Mouse (Mus musculus): ENCODE results near the gene Cul9.

Gene Cul9

GRCm38 (mm10) chr17:46553469-46553868 is 7.3 kb upstream of the Cul9 start:
- DNase-seq (ENCODE audit: low read depth, low spot score), result no peak

DNA sequence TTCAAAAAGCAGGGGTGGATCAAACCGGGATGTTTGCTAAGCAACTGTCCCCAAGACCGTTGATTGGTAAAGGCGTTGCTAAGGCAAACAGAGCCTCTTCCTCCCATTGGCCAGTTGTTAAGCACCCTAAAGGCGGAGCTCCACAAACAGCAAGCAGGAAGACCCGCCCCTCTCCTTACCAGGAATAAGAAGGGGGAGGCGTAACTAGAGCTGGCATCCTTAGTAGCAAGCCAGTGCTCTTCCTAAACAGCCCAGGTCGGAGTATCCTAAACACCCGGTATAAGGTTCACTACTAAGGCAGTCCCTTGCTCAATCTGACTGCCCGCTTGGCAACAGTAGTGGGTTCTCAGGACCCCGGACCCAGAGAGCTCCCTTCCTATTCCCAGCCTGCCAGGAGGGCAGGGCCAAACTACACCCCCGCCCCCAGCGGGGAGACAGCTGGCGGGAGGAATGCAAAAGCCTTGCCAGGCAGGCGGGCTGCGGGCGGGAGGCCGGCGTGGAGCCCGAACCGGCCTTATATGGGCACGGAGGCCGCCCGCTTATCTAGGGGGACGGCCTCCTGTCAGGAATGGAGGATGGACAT is 6.7 kb upstream of the Cul9 start:
- peak; percentile 79 for DNase-seq (ENCODE audit: low read depth, low spot score)

DNA sequence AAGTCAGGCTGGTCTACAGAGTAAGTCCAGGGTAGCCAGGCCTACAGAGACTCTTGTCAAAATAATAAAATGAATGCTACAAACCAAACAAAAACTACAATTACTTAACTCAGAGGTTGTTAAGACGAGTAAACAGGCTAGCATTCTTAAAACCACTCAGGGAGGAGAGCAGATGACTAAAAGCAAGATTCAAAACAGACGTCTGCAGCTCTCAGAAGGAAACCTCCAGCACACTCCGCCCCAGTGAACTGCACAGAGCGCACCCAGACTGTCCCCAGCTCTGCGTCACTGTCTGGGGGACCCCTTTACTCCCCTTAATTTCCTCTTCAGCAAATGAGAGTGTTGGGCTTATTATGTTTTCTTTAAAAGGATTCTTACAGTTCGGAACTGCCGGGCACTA is 6.0 kb upstream of the Cul9 start:
- DNase-seq (ENCODE audit: low read depth, low spot score), result no peak

- DNase-seq (ENCODE audit: low read depth, low spot score), result no peak
Observed at GRCm38 (mm10) chr17:46551369-46551768, 5.2 kb upstream of the Cul9 start.

DNA sequence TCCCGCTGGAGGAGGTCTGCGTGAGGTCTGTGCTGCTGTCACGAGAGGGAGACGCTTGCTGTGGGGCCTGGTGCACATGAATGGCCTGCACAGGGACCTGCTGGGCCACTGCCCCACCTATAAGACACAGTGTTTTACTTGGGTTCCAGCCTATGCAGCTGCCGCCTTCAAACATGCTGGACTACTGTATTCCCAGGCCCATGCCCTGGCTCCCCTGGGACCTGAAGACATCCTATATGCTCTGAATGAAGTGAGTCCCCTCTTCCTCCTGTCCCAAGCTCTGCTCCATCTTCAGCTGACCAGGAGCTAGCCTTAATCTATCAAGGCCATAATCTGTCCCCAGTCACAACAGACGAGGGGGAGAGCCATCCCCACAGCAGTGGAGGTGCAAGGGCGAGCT is 4.7 kb upstream of the Cul9 start:
- DNase-seq (ENCODE audit: low read depth, low spot score), result no peak

DNA sequence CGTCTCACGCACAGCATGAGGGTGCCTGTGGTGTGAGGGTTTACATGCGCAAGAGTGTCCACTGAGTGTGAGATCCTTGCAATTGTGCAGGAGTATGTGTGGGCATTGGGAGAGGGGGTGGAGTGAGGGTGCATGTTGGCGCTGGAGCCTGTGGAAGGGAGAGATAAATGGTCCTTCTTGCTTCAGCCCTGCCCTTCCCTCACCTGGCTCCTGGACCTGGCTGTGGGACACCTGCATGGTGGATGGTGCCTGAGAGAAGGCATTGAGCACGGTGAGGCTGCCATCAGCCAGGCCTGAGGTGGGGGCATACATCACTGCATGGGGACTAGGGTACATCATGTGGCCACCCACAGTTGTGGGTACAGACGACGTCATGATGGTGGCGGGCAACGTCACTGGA is 3.5 kb upstream of the Cul9 start:
- DNase-seq (ENCODE audit: low read depth, low spot score), result no peak

- peak; percentile 79 for DNase-seq (ENCODE audit: low read depth, low spot score)
Observed at GRCm38 (mm10) chr17:46549193-46549592, 3.0 kb upstream of the Cul9 start.

DNA sequence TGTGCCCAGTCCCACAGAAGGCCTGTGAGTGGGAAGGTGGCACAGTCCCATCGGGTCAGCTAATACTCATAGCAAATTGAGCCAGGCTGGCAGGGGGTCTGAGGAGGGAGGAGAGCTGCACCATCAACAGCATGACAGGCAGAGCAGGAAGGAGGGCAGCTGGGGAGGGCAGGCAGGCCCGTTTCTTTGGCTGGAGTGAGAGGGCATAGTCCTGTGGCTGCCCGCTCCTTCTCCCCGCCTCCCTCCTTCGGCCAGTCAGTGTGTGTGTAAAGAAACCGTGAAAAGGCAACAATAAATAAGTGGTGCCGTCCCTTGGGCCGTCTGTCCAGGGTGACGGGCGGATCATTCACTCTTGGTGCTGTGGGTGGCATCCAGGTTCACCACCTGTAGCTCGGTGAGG is 2.6 kb upstream of the Cul9 start:
- no peak for DNase-seq (ENCODE audit: low read depth, low spot score)

DNA sequence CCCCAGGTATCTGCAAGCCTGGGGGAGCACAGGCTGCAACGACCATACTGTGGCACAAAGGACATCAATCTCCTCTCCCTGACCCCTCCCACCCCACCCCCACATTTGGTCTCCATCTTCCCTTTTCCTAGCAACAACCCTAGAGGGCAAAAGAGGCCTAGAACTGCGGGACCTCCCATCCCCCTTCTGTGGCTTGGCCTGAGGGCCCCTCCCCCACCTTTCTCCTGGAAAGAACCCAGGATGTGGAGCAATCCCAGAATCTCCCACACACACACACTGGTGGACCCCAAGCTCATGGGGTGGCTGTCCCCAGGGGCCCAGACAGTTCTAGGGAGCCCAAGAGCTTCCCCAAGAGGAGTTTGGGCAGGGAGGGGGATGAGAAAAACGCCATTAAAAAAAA is 1.7 kb upstream of the Cul9 start:
- no peak for DNase-seq (ENCODE audit: low read depth, low spot score)

GRCm38 (mm10) chr17:46546995-46547394 is 807 bp upstream of the Cul9 start:
- DNase-seq (ENCODE audit: low read depth, low spot score), result no peak

DNA sequence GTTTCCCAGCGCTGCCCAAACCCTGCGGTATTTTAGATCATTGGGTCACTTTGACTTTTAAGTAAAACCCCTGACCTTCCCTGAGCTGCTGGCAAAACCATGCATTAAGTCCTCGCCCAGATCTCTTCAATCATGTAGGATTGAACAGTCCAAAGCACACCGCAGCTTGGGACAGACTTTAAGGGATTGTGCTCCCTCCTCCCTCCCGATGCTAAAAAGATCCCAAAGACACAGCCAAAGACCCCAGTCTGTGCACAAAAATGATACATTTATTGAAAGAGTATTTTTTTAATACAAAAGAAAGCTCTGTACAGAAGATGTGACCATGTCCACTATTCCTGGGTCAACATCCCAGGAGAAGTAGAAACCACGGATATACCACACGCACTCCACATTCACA is 403 bp upstream of the Cul9 start:
- DNase-seq (ENCODE audit: low read depth, low spot score), result no peak

DNA sequence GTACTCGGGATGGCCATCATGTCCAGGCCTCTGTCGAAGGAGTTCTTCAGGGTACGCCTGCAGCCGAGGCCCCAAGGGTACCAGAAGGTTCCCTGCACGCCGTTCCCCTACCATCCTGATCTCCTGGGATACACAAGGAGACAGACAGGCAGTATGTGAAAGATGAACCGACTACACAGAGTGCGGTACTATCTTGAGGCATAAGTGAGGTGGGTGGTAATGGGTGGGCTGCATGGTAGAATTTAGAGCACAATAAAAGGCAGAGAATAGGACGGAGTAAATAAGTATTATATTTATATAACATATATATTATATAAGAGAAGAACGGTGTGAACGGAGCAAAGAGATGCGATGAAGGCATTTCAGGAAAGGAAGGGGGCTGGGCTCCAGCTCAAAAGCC is 2.5 kb downstream of the Cul9 start:
- no peak for DNase-seq (ENCODE audit: low read depth, low spot score)

DNA sequence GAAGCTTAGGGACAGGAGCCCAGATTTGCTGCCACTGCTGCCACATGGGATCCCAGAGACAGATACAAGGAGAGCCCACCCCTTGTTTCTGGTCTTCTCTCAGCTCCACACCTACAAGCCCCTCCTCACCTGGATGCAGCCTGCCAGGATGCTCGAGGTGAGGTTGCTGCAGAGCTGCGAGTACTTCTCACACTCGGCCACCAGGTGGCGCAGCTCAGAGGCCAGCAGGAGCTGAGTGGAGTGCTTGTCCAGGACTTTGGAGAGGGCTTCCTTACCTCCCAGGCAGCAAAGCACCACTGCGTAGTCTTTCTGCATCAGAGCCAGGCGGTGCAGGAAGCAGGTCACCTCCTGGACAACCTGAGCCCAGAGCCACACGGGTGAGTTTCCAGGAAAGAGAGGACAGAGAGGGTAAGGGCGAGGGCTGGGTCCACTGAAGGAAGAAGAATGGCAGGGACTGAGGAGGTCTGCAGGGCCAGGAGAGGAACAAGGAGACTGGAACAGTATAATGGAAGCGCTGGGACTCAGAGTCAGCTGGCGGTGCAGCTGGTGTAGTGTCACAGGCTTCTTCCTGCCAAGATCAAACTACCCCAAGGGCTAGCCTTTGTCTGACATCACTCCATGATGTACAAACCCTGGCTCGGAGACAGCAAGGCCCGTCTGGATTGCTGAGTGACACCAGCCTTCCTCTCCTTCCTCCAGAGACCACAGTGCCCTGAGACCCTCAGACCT is 20.4 kb downstream of the Cul9 start:
- peak; percentile 85 for DNase-seq (ENCODE audit: low read depth, low spot score)

DNA sequence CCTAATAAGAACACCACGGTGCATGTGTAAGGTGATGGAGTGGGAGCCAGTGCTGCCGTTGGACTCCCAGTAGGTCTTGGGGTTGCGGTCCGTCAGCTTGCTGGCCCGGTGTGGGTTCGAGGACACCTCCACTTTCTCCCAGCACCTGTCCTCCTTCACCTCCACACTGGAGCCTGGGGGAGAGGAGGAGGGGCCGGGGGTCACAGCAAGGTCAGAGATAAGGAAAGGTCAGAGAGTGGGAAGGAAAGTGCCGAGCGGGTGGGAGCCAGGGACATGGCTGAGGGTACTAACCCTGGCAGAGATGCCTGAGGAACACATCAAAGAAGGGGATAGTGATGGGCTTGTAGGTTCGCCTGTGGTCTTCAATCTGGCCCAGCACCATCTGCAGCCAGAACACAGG is 21.1 kb downstream of the Cul9 start:
- DNase-seq (ENCODE audit: low read depth, low spot score), result no peak

DNA sequence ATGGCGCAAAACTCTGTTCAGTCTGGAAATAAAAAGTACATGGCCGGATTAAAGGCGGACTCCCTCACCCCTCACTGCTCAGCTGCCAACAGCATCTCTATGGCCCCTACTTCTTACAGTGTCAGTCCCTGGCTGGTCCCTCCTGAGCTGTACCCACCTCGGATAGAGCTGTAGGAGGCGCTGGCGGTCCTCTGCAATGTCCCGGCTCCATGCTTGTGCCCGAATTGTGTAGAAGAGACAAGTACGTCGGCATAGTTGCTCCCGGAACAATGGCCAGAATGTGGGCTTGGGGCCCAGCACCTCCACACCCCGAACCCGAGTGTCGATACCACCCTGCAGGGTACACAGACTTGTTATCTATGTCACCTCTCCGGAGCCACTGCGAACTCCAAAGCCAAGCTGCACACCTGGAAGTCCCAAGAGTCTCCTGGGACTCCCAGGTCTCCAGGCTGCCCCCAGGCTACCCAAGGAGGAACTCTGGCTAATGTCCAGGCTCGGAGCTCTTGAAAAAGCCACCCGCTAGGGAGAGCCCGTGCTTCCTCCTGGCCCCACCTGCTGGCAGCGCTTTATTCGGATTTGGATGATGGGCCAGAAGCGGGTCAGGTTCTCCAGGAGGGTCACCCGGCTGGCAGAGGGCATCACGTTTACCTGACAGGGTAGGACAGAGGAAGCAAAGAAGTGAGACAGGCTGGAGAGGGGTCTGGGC is 24.1 kb downstream of the Cul9 start:
- no peak for DNase-seq (ENCODE audit: low read depth, low spot score)

GRCm38 (mm10) chr17:46521174-46521573 is 25.0 kb downstream of the Cul9 start:
- no peak for DNase-seq (ENCODE audit: low read depth, low spot score)

GRCm38 (mm10) chr17:46520385-46520979 is 25.7 kb downstream of the Cul9 start:
- DNase-seq (ENCODE audit: low read depth, low spot score), result no peak

DNA sequence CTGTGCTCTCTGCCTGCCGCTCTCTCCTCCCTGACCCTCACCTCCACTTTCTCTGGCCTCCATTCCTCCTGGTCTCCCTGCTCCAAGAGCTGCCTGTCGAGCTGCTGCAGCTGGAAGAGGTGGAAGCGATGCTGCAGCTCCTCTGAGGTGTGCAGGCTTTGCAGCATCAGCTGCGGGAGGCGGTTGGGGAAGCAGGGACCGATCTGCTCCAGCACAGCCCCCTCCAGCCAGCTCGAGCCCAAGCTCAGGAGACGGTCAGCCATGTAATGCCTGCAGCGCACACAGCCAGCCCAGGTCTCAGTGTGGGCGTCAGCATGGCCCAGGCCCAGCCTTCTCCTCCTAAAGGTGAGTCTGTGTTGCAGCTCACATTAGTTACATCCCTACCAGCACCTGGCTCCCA is 26.2 kb downstream of the Cul9 start:
- DNase-seq (ENCODE audit: low read depth, low spot score), result no peak

GRCm38 (mm10) chr17:46513329-46513728 is 32.9 kb downstream of the Cul9 start:
- DNase-seq (ENCODE audit: low read depth, low spot score), result no peak

DNA sequence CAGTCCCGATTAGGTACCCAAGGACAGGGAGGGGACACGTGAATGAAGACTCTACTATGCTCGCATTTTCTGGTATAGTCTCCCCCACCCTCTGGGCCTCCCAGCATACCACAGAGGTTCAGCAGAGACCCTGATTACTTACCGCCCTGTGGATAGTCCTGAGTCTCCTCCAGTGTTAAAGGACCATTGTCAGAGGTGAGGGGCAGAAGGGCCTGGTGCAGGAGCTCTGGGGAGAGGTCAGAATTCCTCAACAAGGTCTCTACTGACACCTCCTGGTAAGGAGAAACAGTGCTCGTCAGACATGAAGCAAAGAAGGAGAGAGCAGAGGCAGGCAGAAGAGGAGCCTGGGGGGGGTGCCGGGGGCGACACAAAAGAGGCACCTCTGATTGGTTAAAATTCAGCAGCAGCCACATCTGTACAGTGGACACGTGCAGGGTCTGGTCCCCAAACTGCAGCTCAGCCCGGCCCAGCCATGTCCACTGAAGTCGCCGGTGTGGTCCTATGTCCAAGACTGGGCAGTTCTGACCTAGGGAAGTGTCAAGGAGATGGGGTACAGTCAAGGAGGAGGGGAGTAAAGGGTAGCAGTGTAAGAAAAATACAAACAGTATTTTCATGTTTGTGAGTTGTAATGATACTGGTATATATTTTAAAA is 35.0 kb downstream of the Cul9 start:
- no peak for DNase-seq (ENCODE audit: low read depth, low spot score)

GRCm38 (mm10) chr17:46505617-46506016 is 40.6 kb downstream of the Cul9 start:
- DNase-seq (ENCODE audit: low read depth, low spot score), result no peak

Measured in CD4-positive, CD25-positive, alpha-beta regulatory T cell, adult 2 months (primary cell).